Mouse (Mus musculus): ENCODE results near the gene Gm17555. TPM values are rescaled to one million over a fixed set of nuclear protein-coding genes. Genes with fewer than 3 reads are reported as not detected.

Gm17555 gene
- polyA plus RNA-seq, 1 experiment from 2014 or later, result not detected

GRCm38 (mm10) chr2:126236905-126237304 lies 22.0 kb downstream of the Gm17555 start:
- H3K4me1 ChIP-seq (replicated peaks; ENCODE audit: control insufficient read depth, insufficient read depth, low read length), result no peaks in the 10 kb centered on the region
- H3K4me3 ChIP-seq (ENCODE audit: low read depth, low read length), result no peak overlapping the region
- no peaks in the 10 kb centered on the region for H3K27me3 ChIP-seq (replicated peaks; ENCODE audit: control insufficient read depth, insufficient read depth, low read length)
- no peak for ATAC-seq
- H3K36me3 ChIP-seq (ENCODE audit: control insufficient read depth, insufficient read depth), result no peaks in the 10 kb centered on the region
- H3K9me3 ChIP-seq (ENCODE audit: control insufficient read depth), result no peaks in the 10 kb centered on the region
- H3K9ac ChIP-seq (ENCODE audit: low read depth, low read length), result no peak overlapping the region
- no peak overlapping the region for H3K27ac ChIP-seq (ENCODE audit: low read depth, low read length)
- TF ChIP-seq CTCF (IDR thresholded peaks at IDR 0.05; ENCODE audit: low read depth), result no peak
- WGBS, result 71% methylated on average over 4 of the region's 4 CpGs
- no peak overlapping the region for H3K4me2 ChIP-seq (replicated peaks; ENCODE audit: low read depth)

- H3K4me3 ChIP-seq (ENCODE audit: low read depth, low read length), result no peak overlapping the region
- no peaks in the 10 kb centered on the region for H3K9me3 ChIP-seq (ENCODE audit: control insufficient read depth)
- H3K27ac ChIP-seq (ENCODE audit: low read depth, low read length), result no peak overlapping the region
- no peak overlapping the region for H3K9ac ChIP-seq (ENCODE audit: low read depth, low read length)
- no peak overlapping the region for H3K4me2 ChIP-seq (replicated peaks; ENCODE audit: low read depth)
- no peaks in the 10 kb centered on the region for H3K4me1 ChIP-seq (replicated peaks; ENCODE audit: control insufficient read depth, insufficient read depth, low read length)
- H3K27me3 ChIP-seq (replicated peaks; ENCODE audit: control insufficient read depth, insufficient read depth, low read length), result no peaks in the 10 kb centered on the region
- no peaks in the 10 kb centered on the region for H3K36me3 ChIP-seq (ENCODE audit: control insufficient read depth, insufficient read depth)
- TF ChIP-seq CTCF (IDR thresholded peaks at IDR 0.05; ENCODE audit: low read depth), result peak; percentile 62
- no peak for ATAC-seq
- 31% methylated on average over 2 of the region's 2 CpGs for WGBS
Measured at GRCm38 (mm10) chr2:126245446-126245845, 30.5 kb downstream of the Gm17555 start.

- Histone ChIP-seq H3K27me3 (replicated peaks; ENCODE audit: control insufficient read depth, insufficient read depth, low read length) (no peaks in the 10 kb centered on the region), H3K4me3 (ENCODE audit: low read depth, low read length) (no peak overlapping the region), H3K36me3 (ENCODE audit: control insufficient read depth, insufficient read depth) (no peaks in the 10 kb centered on the region), H3K27ac (ENCODE audit: low read depth, low read length) (no peak overlapping the region), H3K9me3 (ENCODE audit: control insufficient read depth) (no peaks in the 10 kb centered on the region), H3K9ac (ENCODE audit: low read depth, low read length) (no peak overlapping the region), H3K4me1 (replicated peaks; ENCODE audit: control insufficient read depth, insufficient read depth, low read length) (no peaks in the 10 kb centered on the region), H3K4me2 (replicated peaks; ENCODE audit: low read depth) (no peak overlapping the region)
- TF ChIP-seq CTCF (IDR thresholded peaks at IDR 0.05; ENCODE audit: low read depth), result no peak
- ATAC-seq, result no peak
- 96% methylated on average over 2 of the region's 2 CpGs for WGBS
Measured at GRCm38 (mm10) chr2:126248536-126248935, 33.6 kb downstream of the Gm17555 start.

- Histone ChIP-seq H3K27ac (ENCODE audit: low read depth, low read length) (no peak overlapping the region), H3K9ac (ENCODE audit: low read depth, low read length) (no peak overlapping the region)
- no peak for ATAC-seq
Measured at GRCm38 (mm10) chr2:126252211-126252610, 37.3 kb downstream of the Gm17555 start.

More at GRCm38 (mm10) chr2:126252211-126252610, 37.3 kb downstream of the Gm17555 start:
- Histone ChIP-seq H3K4me2 (replicated peaks; ENCODE audit: low read depth) (no peak overlapping the region), H3K36me3 (ENCODE audit: control insufficient read depth, insufficient read depth) (no peaks in the 10 kb centered on the region), H3K4me1 (replicated peaks; ENCODE audit: control insufficient read depth, insufficient read depth, low read length) (no peaks in the 10 kb centered on the region), H3K27me3 (replicated peaks; ENCODE audit: control insufficient read depth, insufficient read depth, low read length) (no peaks in the 10 kb centered on the region), H3K9me3 (ENCODE audit: control insufficient read depth) (no peaks in the 10 kb centered on the region), H3K4me3 (ENCODE audit: low read depth, low read length) (no peak overlapping the region)
- TF ChIP-seq CTCF (IDR thresholded peaks at IDR 0.05; ENCODE audit: low read depth), result no peak

Other genes starting within 250 kb of the Gm17555 start
- 0.95 TPM in 2 replicates for gene Fgf7, start 180.4 kb upstream of the Gm17555 start, polyA plus RNA-seq (2015; fragmentation: Nextera tagmentation; extraction: Ambion mirVana)
- gene Fam227b, start 63.1 kb upstream of the Gm17555 start, polyA plus RNA-seq (2015; fragmentation: Nextera tagmentation; extraction: Ambion mirVana), result not detected in 2 replicates
- 11.0 and 12.5 TPM in 2 replicates for gene Dtwd1, start 63.0 kb upstream of the Gm17555 start, polyA plus RNA-seq (2015; fragmentation: Nextera tagmentation; extraction: Ambion mirVana)

All from intestine, postnatal 0 days (tissue).